Mouse (Mus musculus) C2C12 (cell line): ENCODE results near the gene Tmem168.
A peak's percentile ranks its signal among the peaks of the same experiment; 100 is the strongest.

Experiments used
- CTCF ChIP-seq: IDR thresholded peaks from one replicate; pipeline ENCODE4 v1.5.1; 2011; ENCODE audit not compliant: control insufficient read depth, insufficient read depth, insufficient read length
- FOSL1 ChIP-seq: IDR thresholded peaks from one replicate; pipeline ENCODE4 v1.8.0; 2011; ENCODE audit warnings: mild to moderate bottlenecking, low read length; ENCODE audit not compliant: poor library complexity, insufficient read depth, severe bottlenecking
- MAX ChIP-seq: IDR thresholded peaks from one replicate; pipeline ENCODE4 v1.6.1; 2011; ENCODE audit warnings: mild to moderate bottlenecking, control low read depth
- MYOD1 ChIP-seq: IDR thresholded peaks from one replicate; pipeline ENCODE4 v1.6.1; 2011; ENCODE audit warnings: low read depth; ENCODE audit not compliant: control insufficient read depth, insufficient read length

GRCm38 (mm10) chr6:13607621-13608493, at the start of gene Tmem168:
- TF ChIP-seq CTCF (no peak), MAX (peak; percentile 38), FOSL1 (no peak), MYOD1 (no peak)
